Mouse (Mus musculus) thymus, adult 2 months (tissue): Measurements from ENCODE around the gene Gsdme. TPM values are rescaled to one million over a fixed set of nuclear protein-coding genes. Genes with fewer than 3 reads are reported as not detected.
A peak's percentile ranks its signal among the peaks of the same experiment; 100 is the strongest.

Experiments used
- DNase-seq: peaks from one replicate; pipeline ENCODE4 v3.0.0; 2021
- H3K27ac ChIP-seq: fragments of 200-500 bp; 2 replicates; pipeline ENCODE4 v1.5.1; 2012; ENCODE audit warnings: low read length, control low read depth; ENCODE audit not compliant: control insufficient read depth, insufficient read depth
- H3K27me3 ChIP-seq: fragments of 200-500 bp; 2 replicates; pipeline ENCODE4 v1.6.1; 2012; ENCODE audit warnings: mild to moderate bottlenecking, low read length, moderate library complexity, mixed read lengths; ENCODE audit not compliant: control insufficient read depth, insufficient read depth
- H3K36me3 ChIP-seq: fragments of 200-500 bp; 2 replicates; pipeline ENCODE4 v1.6.1; 2012; ENCODE audit warnings: mild to moderate bottlenecking, low read length, moderate library complexity; ENCODE audit not compliant: control insufficient read depth, insufficient read depth
- H3K4me1 ChIP-seq: fragments of 200-500 bp; replicated peaks from 2 replicates; pipeline ENCODE4 v1.6.1; 2012; ENCODE audit warnings: low read length; ENCODE audit not compliant: control insufficient read depth, insufficient read depth
- H3K4me3 ChIP-seq: fragments of 200-500 bp; 2 replicates; pipeline ENCODE4 v1.5.1; 2012; ENCODE audit warnings: mild to moderate bottlenecking, low read length, control low read depth, moderate library complexity; ENCODE audit not compliant: control insufficient read depth, insufficient read depth
- CTCF ChIP-seq: fragments of 200-500 bp; IDR thresholded peaks from 2 replicates; pipeline ENCODE4 v1.5.1; 2012; ENCODE audit warnings: mild to moderate bottlenecking, control low read depth, low read length, moderate library complexity, borderline replicate concordance; ENCODE audit not compliant: control insufficient read depth, poor library complexity, insufficient read depth; ENCODE audit errors: extremely low read depth
- POLR2A ChIP-seq: fragments of 200-500 bp; IDR thresholded peaks from 2 replicates; pipeline ENCODE4 v1.6.1; 2012; ENCODE audit warnings: mild to moderate bottlenecking, low read length, control low read depth, moderate library complexity; ENCODE audit not compliant: control insufficient read depth, poor library complexity, insufficient read depth; ENCODE audit errors: extremely low read depth
- WGBS: fragments of 180-500 bp; shearing (Covaris S2); methylation state at CpG from one replicate; pipeline ENCODE4 v1.1.7; 2018; 5-methylcytosine and 5-hydroxymethylcytosine counted together
- polyA plus RNA-seq: library from polyadenylated mRNA; depleted of rRNA; stranded (reverse); fragments of >200 nt; gene quantifications from 2 replicates; pipeline ENCODE4 v1.2.3, GENCODE M21; 2012

The Gsdme gene
- polyA plus RNA-seq, 1 experiment, result 0.59 TPM

GRCm38 (mm10) chr6:50273947-50274346 is 10.3 kb upstream of the Gsdme start:
- H3K27ac ChIP-seq, result no peak overlapping the region
- 63% methylated on average over 4 of the region's 4 CpGs for WGBS
- H3K4me3 ChIP-seq, result no peak overlapping the region
- no peaks in the 10 kb centered on the region for H3K27me3 ChIP-seq
- TF ChIP-seq CTCF (no peak), POLR2A (no peak)
- H3K36me3 ChIP-seq, result no peaks in the 10 kb centered on the region
- no peak for DNase-seq
- no peaks in the 10 kb centered on the region for H3K4me1 ChIP-seq

GRCm38 (mm10) chr6:50273416-50273815 is 9.8 kb upstream of the Gsdme start:
- no peak for DNase-seq
- Histone ChIP-seq H3K27ac (no peak overlapping the region), H3K4me1 (no peaks in the 10 kb centered on the region), H3K27me3 (no peaks in the 10 kb centered on the region), H3K36me3 (no peaks in the 10 kb centered on the region), H3K4me3 (no peak overlapping the region)
- no peak for TF ChIP-seq POLR2A
- no peak for TF ChIP-seq CTCF
- WGBS, result 90% methylated on average over 1 of the region's 1 CpGs

GRCm38 (mm10) chr6:50262310-50262709 is 1.4 kb downstream of the Gsdme start:
- 28% methylated on average over 7 of the region's 7 CpGs for WGBS
- Histone ChIP-seq H3K27me3 (no peaks in the 10 kb centered on the region), H3K27ac (no peak overlapping the region)

GRCm38 (mm10) chr6:50261922-50262261 is 1.8 kb downstream of the Gsdme start:
- no peaks in the 10 kb centered on the region for H3K27me3 ChIP-seq
- H3K4me3 ChIP-seq, result peak overlapping the region; percentile 63
- H3K36me3 ChIP-seq, result no peaks in the 10 kb centered on the region
- peaks cover 15% of the 10 kb centered on the region for H3K4me1 ChIP-seq
- 1% methylated on average over 6 of the region's 6 CpGs for WGBS
- H3K27ac ChIP-seq, result no peak overlapping the region
- no peak for DNase-seq
- no peak for TF ChIP-seq POLR2A
- TF ChIP-seq CTCF, result no peak

More at GRCm38 (mm10) chr6:50262310-50262709, 1.4 kb downstream of the Gsdme start:
- DNase-seq, result no peak
- Histone ChIP-seq H3K4me1 (peaks cover 15% of the 10 kb centered on the region), H3K36me3 (no peaks in the 10 kb centered on the region), H3K4me3 (peak overlapping the region; percentile 63; the same call in 1 of the 2 replicates)
- TF ChIP-seq POLR2A (no peak), CTCF (no peak)

GRCm38 (mm10) chr6:50261201-50261921 is 2.3 kb downstream of the Gsdme start:
- peak; percentile 72 for DNase-seq
- 0 out of 2 replicates have a peak, but pooled peaks have one; percentile 10 for TF ChIP-seq CTCF
- TF ChIP-seq POLR2A, result no peak
- Histone ChIP-seq H3K27me3 (no peaks in the 10 kb centered on the region), H3K36me3 (no peaks in the 10 kb centered on the region), H3K4me1 (peaks cover 15% of the 10 kb centered on the region), H3K27ac (no peak overlapping the region), H3K4me3 (peak overlapping the region; percentile 63)
- 4% methylated on average over 35 of the region's 35 CpGs for WGBS

GRCm38 (mm10) chr6:50255356-50255755 is 8.3 kb downstream of the Gsdme start:
- DNase-seq, result no peak
- Histone ChIP-seq H3K27ac (no peak overlapping the region), H3K27me3 (no peaks in the 10 kb centered on the region), H3K36me3 (no peaks in the 10 kb centered on the region), H3K4me3 (no peak overlapping the region), H3K4me1 (peaks cover 11% of the 10 kb centered on the region)
- no peak for TF ChIP-seq POLR2A
- no peak for TF ChIP-seq CTCF
- 46% methylated on average over 5 of the region's 5 CpGs for WGBS
